Mouse (Mus musculus) retina, embryonic 14.5 days (tissue): ENCODE results near the gene Lamp1.

Experiments
- DNase-seq: peaks from one replicate; pipeline ENCODE4 v3.0.0-alpha.2; 2015; ENCODE audit warnings: low spot score

The Lamp1 gene

DNA sequence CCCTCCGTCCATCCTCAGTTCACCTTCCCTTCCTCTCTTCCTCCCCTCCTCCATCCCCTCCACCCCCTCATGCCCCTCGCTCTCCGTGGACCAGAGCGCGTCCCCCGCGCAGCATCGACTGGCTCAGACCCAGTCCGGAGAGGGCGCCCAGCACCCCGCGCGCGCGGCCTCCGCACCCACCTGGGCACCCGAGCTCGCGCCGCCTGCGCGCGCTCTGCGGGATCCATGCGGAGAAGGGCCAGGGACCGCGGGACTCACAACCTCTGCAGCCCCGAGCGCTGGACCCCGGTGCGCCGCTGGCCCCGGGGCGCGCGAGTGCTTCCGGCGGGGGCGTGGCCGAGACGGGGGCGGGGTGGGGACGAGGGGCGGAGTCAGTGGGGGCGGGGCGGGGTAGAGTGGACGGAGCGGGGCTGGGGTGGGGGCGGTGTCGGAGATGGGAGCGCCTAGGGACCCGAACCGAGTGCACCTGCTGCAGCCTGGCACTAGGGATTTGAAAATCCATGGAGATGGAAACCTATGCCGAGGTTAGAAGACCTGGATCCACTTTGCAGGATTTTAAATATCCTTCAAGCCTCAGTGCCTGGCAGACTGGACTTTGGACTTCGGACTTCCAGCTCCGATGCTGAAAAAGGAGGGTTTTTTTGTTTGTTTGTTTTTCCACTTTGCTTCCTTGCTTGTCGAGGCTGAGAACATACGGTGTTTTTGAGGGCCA is 41.5 kb downstream of the Lamp1 start, which contains the start of gene Grtp1:
Gene Grtp1, minus strand, starts transcription at position 320 of the 712 bp plus-strand sequence.
- DNase-seq = peak; percentile 71

DNA sequence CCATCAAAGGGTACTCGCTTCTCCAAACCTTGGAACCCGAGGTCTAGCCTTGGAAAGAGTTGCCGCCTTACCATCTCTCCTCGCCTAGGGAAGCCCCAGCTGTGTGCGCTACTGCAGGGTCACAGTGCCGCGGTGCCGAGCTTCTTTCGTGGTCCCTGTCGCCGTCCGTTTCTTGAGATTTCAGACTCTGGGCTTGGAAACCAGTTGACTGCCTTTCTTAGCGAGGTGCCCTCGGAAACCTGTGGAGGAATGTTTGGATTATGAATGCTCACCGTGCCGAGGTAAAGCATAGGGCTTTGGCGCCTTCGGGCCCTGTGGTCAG is 42.0 kb downstream of the Lamp1 start:
- no peak for DNase-seq

DNA sequence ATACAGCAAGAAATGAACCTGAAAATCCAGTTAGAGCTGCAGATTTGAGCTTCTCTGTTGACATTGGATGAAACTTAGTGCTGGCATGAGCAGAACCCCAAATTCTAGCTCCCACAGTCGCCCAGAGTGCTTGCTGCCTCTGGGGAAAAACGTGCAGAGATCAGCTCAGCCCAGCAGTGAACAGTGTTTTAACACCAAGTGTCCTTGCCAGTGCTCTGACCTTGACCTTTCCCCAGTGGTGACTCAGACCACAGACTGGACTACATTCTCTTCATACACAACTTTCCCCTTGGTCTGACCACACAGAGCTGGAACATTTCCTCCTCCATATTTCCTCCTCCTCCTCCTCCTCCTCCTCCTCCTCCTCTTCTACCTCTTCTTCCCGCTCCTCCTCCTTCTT is 43.1 kb downstream of the Lamp1 start:
- no peak for DNase-seq

DNA sequence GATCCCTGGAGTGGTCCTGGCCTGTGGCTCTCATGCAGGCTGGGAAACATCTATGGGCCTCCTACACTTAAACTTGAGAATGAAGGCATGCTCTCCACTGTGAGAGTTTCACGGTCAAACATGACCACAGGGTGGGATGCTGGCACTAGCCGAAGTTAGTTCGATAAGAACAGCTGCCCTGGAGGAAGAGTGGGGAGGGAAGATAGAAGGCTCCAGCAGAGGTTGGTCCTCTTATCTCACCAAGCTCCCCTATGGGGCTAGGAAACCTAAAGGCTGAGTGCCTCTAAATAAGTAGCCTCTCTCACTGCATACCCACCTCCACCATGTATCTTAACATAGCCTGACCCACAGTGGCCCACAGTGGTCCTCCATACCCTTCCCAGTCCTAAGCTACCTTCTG is 43.8 kb downstream of the Lamp1 start:
- no peak for DNase-seq

DNA sequence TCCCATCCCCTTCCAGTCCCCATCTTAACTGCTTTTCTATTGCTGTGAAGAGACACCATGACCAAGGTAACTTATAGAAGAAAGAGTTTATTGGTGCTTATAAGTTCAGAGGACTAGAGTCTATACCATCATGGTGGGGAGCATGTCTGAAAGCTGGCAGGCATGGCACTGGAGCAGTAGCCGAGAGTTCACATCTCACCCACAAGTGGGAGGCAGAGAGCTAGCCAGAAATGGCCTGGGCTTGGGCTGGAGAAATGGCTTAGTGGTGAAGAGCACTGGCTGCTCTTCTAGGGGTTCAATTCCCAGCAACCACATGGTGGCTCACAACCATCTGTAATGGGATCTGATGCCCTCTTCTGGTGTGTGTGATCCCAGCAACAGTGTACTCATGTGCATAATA is 44.5 kb downstream of the Lamp1 start:
- no peak for DNase-seq

DNA sequence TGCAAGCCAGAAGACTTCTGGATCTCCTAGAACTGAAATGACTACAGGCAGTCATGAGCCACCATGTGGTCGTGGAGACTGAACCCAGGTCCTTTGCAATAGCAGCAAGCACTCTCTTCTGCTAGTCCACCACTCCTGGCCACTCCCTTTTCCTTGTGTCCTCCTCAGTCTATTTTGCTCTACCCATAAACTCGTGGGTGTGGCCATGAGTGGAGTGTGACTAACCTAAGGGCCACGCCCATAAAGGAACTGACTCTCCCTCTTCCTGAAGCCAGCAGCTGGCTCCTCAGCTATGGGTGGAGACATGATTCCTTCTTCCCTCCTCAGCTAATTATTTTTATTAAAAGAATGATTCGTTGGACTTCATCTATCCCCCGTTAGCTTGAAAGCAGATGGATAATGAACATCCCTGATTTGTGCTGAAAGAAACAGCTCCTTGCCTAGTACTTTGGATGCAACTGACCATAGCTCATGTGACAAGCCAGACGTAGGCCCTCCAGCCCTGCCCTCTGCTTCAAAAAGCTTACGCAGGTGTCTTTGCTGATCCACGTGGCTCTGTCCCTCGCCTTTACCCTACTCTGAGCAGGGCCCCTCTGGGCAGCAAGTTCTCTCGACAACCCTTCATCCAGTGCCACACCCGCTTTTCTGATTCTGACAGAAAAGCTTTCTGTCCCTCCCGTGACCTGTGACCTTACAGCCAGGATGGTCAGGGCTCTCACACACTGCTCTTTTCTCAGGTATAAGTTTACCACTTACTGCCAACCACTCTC is 45.6 kb downstream of the Lamp1 start:
- no peak for DNase-seq

DNA sequence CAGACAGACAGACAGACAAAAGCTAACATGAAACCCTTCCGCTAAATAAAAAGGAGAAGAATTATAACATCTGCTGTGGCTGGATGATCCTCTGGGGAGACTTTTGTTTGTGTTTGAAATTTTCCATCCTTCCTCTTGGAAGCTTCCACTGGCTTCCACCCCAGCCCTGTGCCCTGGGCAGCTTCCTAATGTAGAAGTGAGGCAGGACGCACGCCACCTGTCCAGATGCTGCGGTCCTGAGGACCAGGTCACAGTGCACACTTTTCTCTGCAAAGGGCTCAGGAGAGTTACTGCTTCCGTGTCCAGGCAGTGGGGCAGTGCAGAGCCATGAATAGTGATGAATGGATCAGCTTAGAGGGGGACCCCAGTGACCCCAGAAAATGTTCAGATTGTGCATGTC is 46.4 kb downstream of the Lamp1 start:
- no peak for DNase-seq

DNA sequence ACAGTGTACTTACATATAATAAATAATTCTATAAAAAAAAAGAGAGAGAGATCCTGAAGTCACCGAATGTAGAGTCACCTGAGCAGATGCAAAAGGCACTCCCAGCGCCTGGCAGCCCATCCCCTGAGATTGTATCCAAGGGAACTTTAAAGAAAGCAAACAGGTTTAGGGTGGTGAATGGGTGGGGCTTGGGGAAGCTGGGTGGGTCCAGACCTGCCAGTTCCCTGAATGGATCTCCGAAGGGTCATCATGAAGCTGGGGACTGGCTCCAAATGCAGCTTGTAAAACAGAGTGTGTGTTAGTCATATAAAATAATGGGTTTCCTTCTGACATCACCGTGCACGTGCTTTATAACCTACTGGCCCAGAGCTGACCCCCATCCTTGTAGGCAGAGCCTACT is 47.3 kb downstream of the Lamp1 start:
- no peak for DNase-seq

DNA sequence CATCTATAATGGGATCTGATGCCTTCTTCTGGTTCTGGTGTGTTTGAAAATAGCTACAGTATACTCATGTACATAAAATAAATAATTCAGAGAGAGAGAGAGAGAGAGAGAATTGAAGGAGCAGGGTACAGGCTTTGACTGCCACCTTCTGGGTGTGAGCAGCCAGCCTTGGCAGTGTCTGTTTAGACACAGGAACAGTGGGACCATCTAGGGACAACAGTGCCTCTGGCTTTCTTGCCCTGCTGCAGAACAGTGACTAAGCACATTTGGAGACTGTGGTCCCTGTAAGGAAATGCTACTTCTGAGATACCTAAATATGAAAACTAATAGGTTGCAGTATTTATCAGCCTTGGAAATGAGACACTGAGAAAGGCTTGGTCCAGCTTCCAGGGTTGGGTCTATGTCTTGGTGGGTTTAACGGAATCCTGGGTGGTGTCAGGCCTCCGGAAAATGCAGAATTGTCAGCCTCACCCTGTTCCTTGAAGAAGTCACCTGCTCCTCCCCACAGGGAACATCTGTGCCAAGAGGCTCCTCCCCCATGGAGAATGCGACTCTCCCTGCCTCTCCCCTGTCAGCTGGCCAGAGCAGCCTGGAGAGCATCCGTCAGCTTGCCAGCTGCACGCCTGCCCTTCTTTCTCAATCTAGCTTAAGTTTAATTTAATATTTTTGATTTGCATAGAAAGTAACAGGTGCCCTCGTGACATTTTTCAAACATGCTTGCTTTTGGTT is 49.8 kb downstream of the Lamp1 start:
- DNase-seq = no peak

DNA sequence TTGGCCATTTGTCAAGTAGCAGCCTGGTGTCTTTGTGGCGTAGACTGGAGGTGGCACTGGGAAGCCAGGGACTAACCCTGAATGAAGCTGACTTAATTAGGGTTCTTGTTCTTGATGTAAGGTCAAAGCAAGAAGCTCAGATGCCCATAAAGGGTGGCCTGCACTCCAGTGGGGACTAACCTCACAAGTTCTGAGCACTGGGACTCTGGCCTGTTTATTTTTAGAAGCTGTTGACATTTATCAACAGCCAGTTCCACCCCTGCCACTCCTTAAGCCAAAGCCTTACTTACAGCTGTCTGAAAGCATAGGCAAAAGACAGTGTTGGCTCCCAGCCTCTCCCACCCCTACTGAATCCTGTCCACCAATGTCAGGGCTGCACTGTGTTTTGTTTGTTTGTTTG is 50.8 kb downstream of the Lamp1 start:
- DNase-seq = no peak

DNA sequence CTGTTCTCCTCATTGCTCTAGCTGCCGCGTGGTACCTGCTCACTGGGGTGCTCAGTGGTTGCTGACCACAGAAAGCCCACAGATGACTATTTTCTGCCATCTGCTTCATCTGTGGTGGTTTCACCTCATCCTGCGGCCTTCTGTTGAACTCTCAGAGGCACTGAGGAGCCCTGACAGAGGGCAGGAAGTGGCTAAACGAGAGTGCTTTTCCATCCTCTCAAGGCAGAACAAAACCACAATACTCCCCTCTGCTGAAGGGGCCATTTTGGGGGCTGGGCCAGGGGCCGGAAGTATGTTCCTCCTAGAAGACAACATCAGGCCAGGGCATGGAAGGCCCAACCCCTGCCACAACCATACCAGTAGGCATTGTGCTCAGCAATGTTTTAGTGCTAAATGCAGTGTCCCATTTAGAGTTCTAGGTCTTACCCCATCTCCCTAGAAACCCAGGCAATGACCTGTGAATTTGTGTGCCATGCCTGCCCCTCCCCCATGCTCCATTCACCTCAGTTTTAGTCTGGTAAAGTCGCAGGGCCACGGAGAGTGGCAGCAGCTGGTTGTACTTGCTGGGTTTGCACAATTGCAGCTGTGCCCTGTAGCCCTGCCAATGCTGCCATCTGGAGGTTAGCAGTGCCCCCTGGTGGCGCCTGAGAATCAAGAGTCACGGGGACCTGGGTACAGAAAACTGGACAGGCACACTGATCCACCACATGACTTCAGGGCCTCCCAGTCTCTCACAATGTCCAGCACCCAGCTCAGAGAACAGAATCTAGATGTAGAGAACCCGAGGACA is 54.7 kb downstream of the Lamp1 start:
- peak; percentile 90 for DNase-seq

DNA sequence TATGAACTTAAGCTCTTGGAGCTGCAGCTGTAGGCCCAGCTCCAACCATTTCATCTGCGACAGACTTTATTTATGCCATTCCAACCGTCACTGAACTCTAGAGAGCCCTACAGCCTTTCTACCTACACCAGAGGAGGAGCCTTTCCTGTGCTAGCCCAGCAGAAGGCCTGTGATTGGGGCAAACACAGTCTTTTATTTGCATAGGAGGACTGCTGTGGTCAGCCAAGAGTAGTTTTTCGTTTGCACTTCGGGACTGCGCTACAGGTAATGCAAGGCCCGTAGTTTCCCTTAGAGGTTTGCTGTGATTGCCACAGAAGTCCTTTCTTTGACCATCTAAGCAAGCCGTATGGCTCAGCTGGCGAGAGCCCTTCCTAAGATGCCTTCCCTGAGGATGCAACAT is 57.4 kb downstream of the Lamp1 start:
- no peak for DNase-seq

DNA sequence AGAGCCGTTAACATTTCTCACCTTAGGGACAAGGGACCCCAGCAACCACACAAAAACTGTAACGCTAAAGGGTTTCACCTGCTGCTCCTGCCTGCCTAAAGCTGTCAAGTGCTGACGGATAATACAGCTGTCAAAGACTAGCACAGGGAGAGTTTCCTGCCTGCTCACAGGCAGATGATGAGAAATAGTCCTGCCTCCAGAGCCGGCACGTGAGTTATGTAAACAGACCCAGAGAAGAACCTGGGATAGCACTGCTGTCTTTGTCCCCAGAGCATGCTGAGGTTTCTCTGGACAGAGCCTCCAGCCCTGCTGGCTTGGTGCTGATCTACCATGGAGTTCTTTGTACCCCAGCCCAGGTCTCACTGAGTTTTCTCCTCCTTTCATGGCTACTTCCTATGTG is 58.1 kb downstream of the Lamp1 start:
- DNase-seq = no peak

DNA sequence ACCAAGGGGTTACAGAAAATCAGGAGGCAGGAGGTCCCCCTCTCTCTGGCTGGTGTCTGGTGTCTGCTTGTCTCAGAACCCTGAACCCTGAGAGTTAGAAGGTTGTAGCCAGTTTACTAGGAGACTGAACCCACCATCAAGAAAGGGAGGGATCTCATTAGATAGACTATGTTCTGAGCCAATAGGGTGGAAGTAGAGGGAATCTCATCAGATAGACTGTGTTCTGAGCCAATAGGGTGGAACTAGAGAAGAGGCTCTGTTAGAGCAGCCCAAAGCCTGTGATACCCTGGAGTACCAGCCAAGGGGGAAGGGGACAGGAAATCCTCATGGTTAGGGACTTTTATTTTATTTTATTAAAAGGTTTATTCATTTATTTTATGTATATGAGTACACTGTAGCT is 59.0 kb downstream of the Lamp1 start:
- DNase-seq = no peak

DNA sequence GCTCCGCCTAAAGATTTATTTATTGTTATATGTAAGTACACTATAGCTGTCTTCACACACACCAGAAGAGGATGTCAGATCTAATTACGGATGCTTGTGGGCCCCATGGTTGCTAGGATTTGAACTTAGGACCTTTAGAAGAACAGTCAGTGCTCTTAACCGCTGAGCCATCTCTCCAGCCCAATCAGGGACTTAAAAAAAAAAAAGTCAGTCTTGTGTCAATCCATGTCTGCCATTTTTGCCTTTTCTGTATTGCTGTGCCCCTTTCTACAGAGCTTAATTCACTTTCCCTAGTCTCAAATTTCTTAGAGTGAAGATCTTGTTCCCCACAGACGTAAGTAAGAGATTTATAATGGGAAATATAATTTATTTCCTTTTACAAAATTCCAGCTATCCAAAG is 59.5 kb downstream of the Lamp1 start:
- DNase-seq = no peak

DNA sequence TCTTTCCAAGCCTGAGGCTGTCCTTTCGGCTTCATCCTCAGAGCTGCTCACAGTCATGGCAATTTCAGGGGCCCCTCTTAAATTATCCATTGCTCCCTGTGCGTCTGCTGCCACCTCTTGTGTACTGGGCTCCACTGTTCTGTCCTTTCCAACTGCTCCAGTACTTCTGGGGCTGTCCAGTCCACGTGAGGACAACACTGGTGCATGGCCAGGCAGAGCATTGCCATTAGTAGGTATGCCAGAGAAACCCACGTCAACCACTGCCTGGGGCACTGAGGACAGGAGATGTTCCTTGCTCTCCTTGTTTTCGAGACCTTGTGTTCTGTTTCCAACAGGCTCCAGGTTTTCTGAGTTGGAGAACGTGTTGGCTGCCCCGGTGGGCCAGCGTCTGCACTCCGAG is 65.5 kb downstream of the Lamp1 start:
- DNase-seq = no peak
